In genomic region chr6:53571571-53572122, GRCm38 (mm10) we compare ENCODE assay signal across 18 mouse cellular contexts.
DNase-seq lines count a peak whose midpoint lies in the region; ATAC-seq and TF ChIP-seq lines count a peak whose summit lies in the region.
"Had no signal": no experiment of that assay in that cellular context is flagged by ENCODE, and none has a peak within 500 bp of the region (broad histone marks: within the 10 kb centered on the region; RNA-seq: fewer than 3 reads in every experiment).

No protein-coding gene starts in this region.

- TF ChIP-seq CTCF in heart, adult 2 months (IDR thresholded peaks at IDR 0.05): no peak
- no peak for TF ChIP-seq CTCF in left cerebral cortex, adult 2 months (IDR thresholded peaks at IDR 0.05)

- DNase-seq in cerebellum, adult 9-11 months: peak; percentile 10
- no peak for DNase-seq in cerebellum, adult 8-10 months
- DNase-seq in heart, adult 2 months: no peak
- DNase-seq in kidney, postnatal 36 days: no peak
- no peak for DNase-seq in left cerebral cortex, adult 2 months (ENCODE audit: extremely low spot score in 1 of 2, low spot score in 2 of 2)
- DNase-seq: gastrocnemius, postnatal 14 days; heart, postnatal 14 days; liver, embryonic 13.5 days; right cerebral cortex, postnatal 4 days; thymus, postnatal 4 days had no signal

- no peak overlapping the region for H3K4me2 ChIP-seq in heart, embryonic 16.5 days (ENCODE audit: low read depth, low read length)
- H3K4me2 ChIP-seq: embryonic facial prominence, embryonic 13.5 days; hindbrain, embryonic 15.5 days; liver, embryonic 13.5 days had no signal

- 88% methylated on average over 4 of the region's 4 CpGs for WGBS in heart, embryonic 16.5 days
- 89% methylated on average over 4 of the region's 4 CpGs for WGBS in heart, adult 2 months

- no peaks in the 10 kb centered on the region for H3K9me3 ChIP-seq in heart, embryonic 16.5 days (replicated peaks; ENCODE audit: control insufficient read depth, low read length)
- H3K9me3 ChIP-seq: embryonic facial prominence, embryonic 13.5 days; hindbrain, embryonic 15.5 days; liver, embryonic 13.5 days; megakaryocyte, embryonic 14.5 days had no signal

- intact Hi-C loops in heart, adult 2 months (cut with DNase I): loop anchor here (5.0 kb wide), 3 partner anchors 64 to 284 kb away; partner anchors contain the start of gene Creb5
- intact Hi-C loops in left cerebral cortex, adult 2 months (cut with DNase I): loop anchor here (5.0 kb wide), 2 partner anchors 81 to 279 kb away; no protein-coding TSS in a partner anchor

- no peak overlapping the region; the same call in 1 of the 2 replicates for H3K9ac ChIP-seq in heart, embryonic 16.5 days (ENCODE audit: low read length)
- H3K9ac ChIP-seq in heart, adult 2 months (ENCODE audit: low read depth, low read length): no peak overlapping the region
- H3K9ac ChIP-seq: embryonic facial prominence, embryonic 13.5 days; hindbrain, embryonic 15.5 days; liver, embryonic 13.5 days had no signal

- no peak for ATAC-seq in heart, embryonic 16.5 days (replicated peaks; ENCODE audit: extremely low read depth, insufficient read depth, low FRiP score)
- ATAC-seq in megakaryocyte, adult 5-6 weeks (ENCODE audit: poor library complexity, severe bottlenecking): peak; percentile 71
- ATAC-seq: intestine, postnatal 0 days had no signal

- no peak for TF ChIP-seq POLR2A in heart, adult 2 months (IDR thresholded peaks at IDR 0.05; ENCODE audit: insufficient read depth, low read depth, low read length)

- no peaks in the 10 kb centered on the region for H3K27me3 ChIP-seq in heart, embryonic 16.5 days (ENCODE audit: control insufficient read depth, insufficient read depth, low read length)
- H3K27me3 ChIP-seq in heart, adult 2 months (ENCODE audit: control insufficient read depth, insufficient read depth, low read length): no peaks in the 10 kb centered on the region
- H3K27me3 ChIP-seq: embryonic facial prominence, embryonic 13.5 days; hindbrain, embryonic 15.5 days; liver, embryonic 13.5 days had no signal

- peak overlapping the region; percentile 92; the same call in 1 of the 2 replicates for H3K27ac ChIP-seq in heart, embryonic 16.5 days (ENCODE audit: low read length)
- H3K27ac ChIP-seq in heart, adult 2 months: no peak overlapping the region
- H3K27ac ChIP-seq in brown adipose tissue, adult 24 weeks (replicated peaks; ENCODE audit: low read depth, low read length): peak overlapping the region; percentile 30
- H3K27ac ChIP-seq in left cerebral cortex, adult 2 months: no peak overlapping the region
- H3K27ac ChIP-seq: kidney, postnatal 0 days; liver, embryonic 13.5 days had no signal

- H3K36me3 ChIP-seq in heart, embryonic 16.5 days (ENCODE audit: control insufficient read depth, insufficient read depth): no peaks in the 10 kb centered on the region
- no peaks in the 10 kb centered on the region for H3K36me3 ChIP-seq in heart, adult 2 months (ENCODE audit: control insufficient read depth, insufficient read depth, low read length)
- H3K36me3 ChIP-seq: embryonic facial prominence, embryonic 13.5 days; hindbrain, embryonic 15.5 days; liver, embryonic 13.5 days had no signal

- no peaks in the 10 kb centered on the region for H3K79me2 ChIP-seq in heart, adult 2 months (replicated peaks; ENCODE audit: control insufficient read depth, insufficient read depth, low read length)

- peaks cover 37% of the 10 kb centered on the region for H3K4me1 ChIP-seq in heart, embryonic 16.5 days (ENCODE audit: control insufficient read depth, insufficient read depth, low read length)
- peaks cover 11% of the 10 kb centered on the region for H3K4me1 ChIP-seq in heart, adult 2 months (ENCODE audit: control insufficient read depth, insufficient read depth, low read length)
- peaks cover 8% of the 10 kb centered on the region; the same call in 1 of the 2 replicates for H3K4me1 ChIP-seq in brown adipose tissue, adult 24 weeks (ENCODE audit: control insufficient read depth, insufficient read depth, insufficient read length, low read length)
- H3K4me1 ChIP-seq: liver, embryonic 13.5 days had no signal

- no peak for TF ChIP-seq EP300 in heart, adult 2 months (IDR thresholded peaks at IDR 0.05; ENCODE audit: insufficient read depth, low read depth, low read length)

- H3K4me3 ChIP-seq in heart, embryonic 16.5 days (ENCODE audit: low read length): no peak overlapping the region
- no peak overlapping the region for H3K4me3 ChIP-seq in heart, adult 2 months
- H3K4me3 ChIP-seq in brown adipose tissue, adult 24 weeks (ENCODE audit: insufficient read depth, low read depth, low read length): no peak overlapping the region
- H3K4me3 ChIP-seq in left cerebral cortex, adult 2 months: no peak overlapping the region
- H3K4me3 ChIP-seq: embryonic facial prominence, embryonic 13.5 days; hindbrain, embryonic 15.5 days; liver, embryonic 13.5 days; megakaryocyte, embryonic 14.5 days had no signal

Comparison
In these comparisons a context has a peak if more than half of its experiments do, and no peak if none do; other contexts are left out.
1. H3K27ac ChIP-seq: peak in heart, embryonic 16.5 days (single experiment) and brown adipose tissue, adult 24 weeks (single experiment); none in heart, adult 2 months (single experiment) and left cerebral cortex, adult 2 months (single experiment).